Mouse (Mus musculus) 3134 (cell line): ENCODE measurements around the gene Slc16a3.

Experiments used
- DNase-seq: peaks from one replicate; pipeline ENCODE4 v3.0.0-alpha.2; 2011; ENCODE audit warnings: low spot score; ENCODE audit not compliant: insufficient read length; ENCODE audit errors: extremely low read depth

Slc16a3 gene

GRCm38 (mm10) chr11:120948328-120948727 lies at the start of gene Slc16a3:
Gene Slc16a3 (plus strand): TSS chr11:120948480.
- no peak for DNase-seq

GRCm38 (mm10) chr11:120900276-120901244 lies 47.7 kb upstream of the Slc16a3 start:
- DNase-seq: no peak

DNA sequence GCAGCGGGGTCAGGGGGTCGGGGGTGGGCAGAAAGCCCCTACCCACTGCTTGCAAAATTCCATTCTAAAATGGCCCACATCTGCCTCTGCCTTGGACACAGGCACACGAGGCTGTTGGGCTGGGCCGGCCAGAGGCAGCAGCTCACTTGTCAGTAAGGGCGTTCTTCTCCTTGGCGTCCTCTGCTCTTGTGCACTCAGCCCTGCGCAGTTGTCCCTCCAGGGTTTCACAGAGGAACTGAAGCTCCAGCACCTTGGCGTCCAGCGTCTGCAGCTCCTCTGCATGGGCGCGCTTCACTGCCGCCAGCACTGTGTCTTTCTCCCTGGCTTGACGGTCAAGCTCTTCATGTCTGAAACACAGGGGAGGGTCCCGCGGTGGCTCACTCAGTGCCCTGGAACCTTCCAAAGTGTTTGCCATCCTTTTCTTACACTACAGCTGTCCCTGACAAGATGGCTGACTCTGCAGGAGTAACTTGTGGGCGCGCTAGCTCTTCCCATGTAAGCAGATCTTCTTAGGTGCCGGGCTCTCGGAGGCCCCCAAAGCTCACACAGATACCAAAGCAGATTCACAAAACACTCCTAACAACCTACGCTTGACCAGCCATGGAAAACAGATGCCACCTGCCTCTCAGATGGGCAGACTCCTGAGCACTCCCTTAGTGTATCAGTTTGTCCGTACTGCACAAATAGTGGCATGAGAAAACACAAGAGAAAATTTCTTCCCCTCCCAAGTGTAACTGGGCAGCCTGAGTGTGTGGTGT lies 46.4 kb upstream of the Slc16a3 start:
- DNase-seq: no peak

GRCm38 (mm10) chr11:120902487-120903142 lies 45.7 kb upstream of the Slc16a3 start:
- no peak for DNase-seq

- no peak for DNase-seq
Measured at GRCm38 (mm10) chr11:120903159-120903850, 45.0 kb upstream of the Slc16a3 start.

- no peak for DNase-seq
Measured at GRCm38 (mm10) chr11:120904561-120904960, 43.7 kb upstream of the Slc16a3 start.

- peak; percentile 49 for DNase-seq
Measured at GRCm38 (mm10) chr11:120905430-120905873, 42.8 kb upstream of the Slc16a3 start.

DNA sequence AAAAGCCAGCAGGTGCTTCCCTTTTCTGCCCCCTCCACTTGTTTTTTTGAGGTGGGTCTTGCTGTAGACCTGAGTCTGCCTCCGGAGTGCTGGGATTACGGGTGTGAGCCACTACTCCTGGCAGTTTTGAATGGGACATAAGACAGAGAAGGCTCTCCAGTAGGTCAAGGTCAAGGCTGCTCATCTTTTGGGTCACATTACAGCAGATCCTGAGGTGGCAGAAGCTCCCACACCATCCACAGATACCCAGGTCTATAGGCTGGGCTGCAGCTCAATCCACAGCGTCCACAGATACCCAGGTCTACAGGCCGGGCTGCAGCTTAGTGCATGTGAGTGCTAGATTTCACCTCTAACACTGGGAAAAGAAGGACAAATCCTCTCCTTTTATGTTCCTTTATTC lies 34.5 kb upstream of the Slc16a3 start:
- no peak for DNase-seq

DNA sequence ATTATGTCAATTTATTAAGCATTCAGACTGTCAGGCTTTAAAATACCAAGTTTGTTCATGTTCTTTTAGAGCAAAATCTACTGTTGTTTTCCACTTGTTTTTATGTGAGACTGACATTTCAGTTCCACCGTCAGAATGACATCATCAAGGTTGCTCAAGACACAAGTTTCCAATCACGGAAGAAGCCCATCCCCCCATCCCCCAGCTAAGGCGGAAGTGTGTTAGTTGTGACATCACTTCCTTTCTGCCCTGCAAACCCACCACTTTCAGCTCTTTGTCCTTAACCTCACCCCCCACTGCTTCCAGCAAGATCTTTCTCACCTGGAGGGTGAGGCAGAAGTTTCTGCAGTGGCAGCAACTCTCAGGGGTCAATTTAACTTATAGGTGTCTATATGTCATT lies 31.8 kb upstream of the Slc16a3 start:
- DNase-seq: no peak

GRCm38 (mm10) chr11:120917756-120918155 lies 30.5 kb upstream of the Slc16a3 start:
- DNase-seq: no peak

- DNase-seq: no peak
Measured at GRCm38 (mm10) chr11:120922528-120922927, 25.8 kb upstream of the Slc16a3 start.

DNA sequence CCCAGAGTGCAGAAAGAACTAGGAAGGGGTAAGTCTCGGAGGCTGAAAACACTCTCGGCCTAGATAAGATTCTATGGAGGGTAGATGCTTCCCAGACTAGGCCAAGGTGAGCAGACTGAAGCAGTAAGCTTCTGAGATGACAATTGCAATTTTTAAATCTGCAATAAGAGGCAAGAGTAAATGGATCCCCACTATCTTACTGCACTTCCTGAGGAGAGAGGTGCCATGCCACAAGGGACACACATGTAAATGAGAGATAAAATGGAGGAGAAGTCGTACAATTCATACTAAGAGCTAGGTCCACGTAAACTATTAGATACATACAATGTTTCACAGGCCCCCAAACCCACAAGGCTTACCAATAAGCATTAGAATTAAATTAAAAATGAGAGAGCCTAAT lies 19.8 kb upstream of the Slc16a3 start:
- no peak for DNase-seq

DNA sequence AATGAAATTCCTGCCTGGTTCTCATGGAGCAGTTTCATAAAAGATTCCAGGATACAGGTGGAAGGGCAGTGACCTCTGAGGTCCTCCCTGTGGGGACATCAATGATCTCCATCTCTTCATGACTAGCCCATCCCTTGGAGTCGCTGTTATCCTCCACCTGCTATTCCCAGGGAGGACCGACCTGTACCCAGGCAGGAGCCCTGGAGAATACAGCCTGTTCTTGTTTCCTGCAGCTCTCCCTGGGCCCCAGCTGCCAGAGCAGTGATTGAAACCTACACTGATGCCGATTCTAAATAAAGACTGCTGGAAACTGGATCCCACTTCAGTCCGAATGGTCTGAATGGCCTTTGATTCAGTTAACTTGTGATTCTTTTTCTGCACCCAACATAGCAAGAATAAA lies 16.8 kb upstream of the Slc16a3 start:
- no peak for DNase-seq

DNA sequence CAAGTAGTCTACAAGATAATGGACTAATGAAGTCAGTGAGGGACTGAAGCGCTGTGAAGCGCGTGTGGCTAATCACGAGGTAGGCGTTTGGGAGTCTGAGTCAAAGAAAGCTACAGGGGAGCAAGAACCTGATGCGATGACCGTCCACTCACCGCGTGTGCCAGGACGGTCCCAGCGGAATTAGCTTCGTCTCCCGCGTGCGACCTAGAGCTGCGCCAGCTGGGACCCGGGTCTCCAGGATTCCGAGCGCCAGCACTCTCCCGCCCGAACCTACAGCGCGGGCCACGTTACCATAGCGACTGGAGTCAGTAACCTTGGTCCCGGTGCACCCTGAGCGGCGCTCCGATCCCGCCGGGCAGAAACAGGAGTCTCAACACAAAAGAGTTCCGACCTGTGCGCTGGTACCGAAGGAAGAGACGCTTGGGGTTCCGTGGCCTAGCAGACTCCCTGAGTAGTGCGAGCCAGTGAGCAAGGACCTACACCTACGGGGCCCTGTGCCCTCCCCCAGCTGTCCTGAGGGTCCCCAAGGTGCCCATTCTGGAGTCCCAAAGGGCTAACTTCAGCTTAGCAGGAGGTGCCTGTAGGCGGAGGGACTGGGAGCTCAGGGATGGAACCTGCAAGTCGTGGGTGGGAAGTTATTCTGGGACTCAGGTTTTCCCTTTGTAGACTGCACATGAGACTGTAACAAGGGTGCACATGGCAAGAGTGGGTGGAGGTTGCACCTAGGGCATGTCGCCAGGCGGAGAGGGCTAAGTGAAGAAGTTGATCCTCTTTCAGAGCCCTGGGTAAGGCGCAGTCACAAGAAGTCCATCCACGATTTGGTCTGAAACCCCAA lies 15.5 kb upstream of the Slc16a3 start, which contains the start of gene Ccdc57:
Ccdc57 (minus strand) TSS at position 309 of the 835 bp plus-strand sequence.
- DNase-seq: peak; percentile 91

- no peak for DNase-seq
Measured at GRCm38 (mm10) chr11:120937976-120938375, 10.3 kb upstream of the Slc16a3 start.

- peak; percentile 55 for DNase-seq
Measured at GRCm38 (mm10) chr11:120938795-120939194, 9.5 kb upstream of the Slc16a3 start.

GRCm38 (mm10) chr11:120939712-120940341 lies 8.5 kb upstream of the Slc16a3 start:
- no peak for DNase-seq

- no peak for DNase-seq
Measured at GRCm38 (mm10) chr11:120940959-120941358, 7.3 kb upstream of the Slc16a3 start.

DNA sequence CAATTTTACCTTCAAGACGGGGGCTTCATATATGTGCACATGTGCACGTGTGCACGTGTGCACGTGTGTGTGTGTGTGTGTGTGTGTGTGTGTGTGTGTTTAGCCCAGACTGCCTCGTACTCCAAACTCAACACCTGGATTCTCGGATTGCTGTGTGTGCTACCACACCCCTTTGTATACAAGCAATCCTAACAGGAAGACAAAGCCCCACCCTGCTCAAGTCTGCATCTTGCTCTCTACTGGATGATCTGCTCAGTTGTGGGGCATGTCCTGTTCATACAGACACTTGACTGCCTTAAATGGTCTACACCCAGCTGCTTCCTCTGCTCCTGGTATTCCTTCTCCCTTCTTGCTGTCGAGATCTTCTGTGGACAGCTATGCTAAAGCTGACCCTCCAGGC lies 3.0 kb upstream of the Slc16a3 start:
- no peak for DNase-seq
